Mouse (Mus musculus): ENCODE measurements around the gene Pdx1. TPM values are rescaled to one million over a fixed set of nuclear protein-coding genes. Genes with fewer than 3 reads are reported as not detected.

The Pdx1 gene
- total RNA-seq, 2 experiments from 2014 or later = not detected

GRCm38 (mm10) chr5:147306638-147307397 is 37.1 kb downstream of the Pdx1 start, which contains the start of gene Cdx2:
Gene Cdx2, minus strand, starts transcription at chr5:147307270.
- no peak for DNase-seq
- intact Hi-C loops (cut with DNase I) = no loop called here

GRCm38 (mm10) chr5:147307398-147307785 is 37.6 kb downstream of the Pdx1 start:
- no peak for DNase-seq
- intact Hi-C loops (cut with DNase I) = no loop called here

DNA sequence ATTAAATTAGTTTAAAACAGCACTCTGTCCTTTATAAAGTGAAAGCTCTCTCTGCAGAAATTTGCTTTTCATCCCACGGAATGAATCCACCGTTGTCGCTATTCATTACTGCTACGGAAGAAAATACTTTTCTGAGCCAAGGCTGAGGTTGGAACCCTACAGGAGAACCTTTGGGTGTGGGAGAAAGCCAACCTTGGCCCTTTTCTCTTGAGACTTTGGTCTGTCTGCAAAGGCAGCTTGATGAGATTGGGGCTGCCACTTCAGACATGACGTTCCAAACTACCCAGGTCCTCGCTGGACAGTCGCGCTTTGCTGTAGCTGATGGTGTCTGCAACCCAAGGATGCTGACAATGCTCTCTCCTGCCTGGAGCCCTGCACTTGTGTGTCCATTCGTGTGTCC is 38.7 kb downstream of the Pdx1 start:
- intact Hi-C loops (cut with DNase I) = no loop called here
- DNase-seq = no peak

DNA sequence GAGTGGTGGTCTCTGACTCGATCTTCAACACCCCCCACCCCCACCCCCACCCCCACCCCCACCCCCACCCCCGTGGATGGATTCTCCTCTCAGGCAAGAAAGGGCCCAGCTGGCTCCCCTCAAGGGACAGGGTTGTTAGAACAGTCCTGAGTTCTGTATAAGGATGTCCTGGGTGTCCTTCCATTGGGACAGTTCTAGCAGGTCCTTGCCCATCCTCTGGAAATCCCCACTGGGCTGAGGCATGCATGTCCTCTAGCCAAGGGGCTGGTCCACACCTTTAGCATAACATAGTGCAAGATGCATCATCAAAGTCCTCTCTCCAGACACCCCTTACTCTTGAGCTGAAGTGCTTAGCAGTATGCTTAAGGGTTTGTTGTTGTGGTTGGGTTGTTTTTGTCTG is 40.0 kb downstream of the Pdx1 start:
- no peak for DNase-seq
- intact Hi-C loops (cut with DNase I) = no loop called here

GRCm38 (mm10) chr5:147312830-147313685 is 43.3 kb downstream of the Pdx1 start:
- intact Hi-C loops (cut with DNase I) = no loop called here
- no peak for DNase-seq

GRCm38 (mm10) chr5:147314646-147315431 is 45.1 kb downstream of the Pdx1 start:
- intact Hi-C loops (cut with DNase I) = no loop called here
- DNase-seq = peak; percentile 29

GRCm38 (mm10) chr5:147315432-147316075 is 45.8 kb downstream of the Pdx1 start:
- no peak for DNase-seq
- intact Hi-C loops (cut with DNase I) = no loop called here

DNA sequence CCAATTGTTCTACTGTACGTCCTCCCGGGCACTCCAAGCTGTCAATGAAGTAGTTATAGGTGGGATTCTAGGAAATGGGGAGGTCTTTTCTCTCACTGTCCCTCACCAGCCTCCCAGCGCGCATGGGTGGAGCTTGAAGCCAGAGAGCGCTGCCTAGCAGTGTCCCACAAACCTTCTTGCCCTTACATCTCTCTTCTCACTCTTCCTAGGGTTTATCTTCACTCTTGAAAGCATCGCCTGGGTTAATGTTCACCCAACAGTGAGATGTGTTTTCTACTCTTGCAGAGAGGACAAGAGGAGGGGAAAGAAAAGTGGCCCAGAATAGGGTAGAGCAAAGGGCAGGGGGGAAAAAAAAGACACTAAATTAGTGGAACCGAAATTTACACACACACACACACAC is 47.6 kb downstream of the Pdx1 start:
- no peak for DNase-seq
- intact Hi-C loops (cut with DNase I) = no loop called here

GRCm38 (mm10) chr5:147317991-147318390 is 48.2 kb downstream of the Pdx1 start:
- no peak for DNase-seq
- intact Hi-C loops (cut with DNase I) = loop anchor here (2.0 kb wide), 1 partner anchor 403 kb away; no protein-coding TSS in a partner anchor

DNA sequence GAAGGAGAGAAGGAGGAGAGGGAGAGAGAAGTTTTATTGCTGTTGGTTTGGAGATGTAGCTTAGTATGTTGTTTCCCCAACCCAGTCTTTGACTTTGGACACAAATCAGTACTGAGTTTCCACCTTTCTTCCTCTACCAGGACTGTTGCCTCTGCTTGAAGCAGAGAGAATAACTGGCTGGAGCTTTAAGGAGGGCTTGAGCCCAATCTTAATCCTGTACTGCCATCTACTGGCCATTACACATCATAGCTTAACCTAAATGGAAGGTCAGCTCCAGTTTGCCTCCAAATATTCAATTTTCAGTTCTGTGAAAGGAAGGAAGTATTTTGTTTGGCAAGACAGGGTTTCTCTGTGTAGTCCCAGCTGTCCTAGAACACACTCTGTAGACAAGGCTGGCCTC is 49.9 kb downstream of the Pdx1 start:
- intact Hi-C loops (cut with DNase I) = loop anchor here (2.0 to 10.0 kb wide), 2 partner anchors 405 to 525 kb away; no protein-coding TSS in a partner anchor
- DNase-seq = no peak

GRCm38 (mm10) chr5:147322183-147322582 is 52.4 kb downstream of the Pdx1 start, which contains the start of gene Urad:
Gene Urad, minus strand, starts transcription at chr5:147322440.
- intact Hi-C loops (cut with DNase I) = loop anchor here (10.0 kb wide), 1 partner anchor 523 kb away; no protein-coding TSS in a partner anchor
- no peak for DNase-seq

DNA sequence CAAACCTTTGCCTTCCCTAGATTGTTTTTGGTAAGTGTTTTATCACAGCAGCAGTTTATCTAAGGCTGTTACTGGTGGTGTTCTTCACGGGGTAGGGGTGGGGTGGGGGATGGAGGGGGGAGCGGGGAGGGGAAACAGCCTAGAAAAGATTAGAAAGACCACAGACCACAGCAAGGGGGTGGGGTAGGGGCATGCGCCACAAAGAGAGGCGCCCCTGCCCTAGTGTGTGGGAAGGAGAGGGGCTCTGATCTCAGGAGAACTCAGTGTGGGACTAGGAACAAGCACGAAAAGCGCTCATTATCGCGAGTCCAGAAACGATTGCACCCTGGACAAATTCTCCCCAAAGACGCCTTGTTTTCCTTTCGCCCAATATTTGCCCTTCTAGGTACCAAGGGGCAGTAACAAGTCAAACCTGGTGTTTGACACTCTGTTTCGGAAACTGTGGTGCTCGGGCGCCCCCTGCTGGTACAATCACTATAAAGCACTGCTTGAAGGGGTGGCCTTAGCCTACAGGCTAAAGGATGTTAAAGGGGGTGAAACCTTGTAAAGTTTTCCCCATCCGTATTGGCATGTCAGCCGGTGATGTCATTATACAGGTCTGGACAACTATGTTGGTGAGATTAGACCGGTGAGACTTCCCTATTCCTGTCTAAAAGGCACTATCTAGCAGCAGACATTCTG is 53.6 kb downstream of the Pdx1 start:
- intact Hi-C loops (cut with DNase I) = loop anchor here (10.0 kb wide), 1 partner anchor 521 kb away; no protein-coding TSS in a partner anchor
- DNase-seq = peak; percentile 76

Small RNA genes lying within 50 kb of the gene (microRNA-seq; reads per million reads assigned to microRNA genes)
- not detected for gene Mir7k

Other genes with a start within 250 kb of the Pdx1 start
- 10 to 100 TPM in 1 of 2 experiments, 1 to 10 TPM in 1; 9.7 to 10.7 TPM for gene Lnx2, start 193.4 kb upstream of the Pdx1 start, total RNA-seq (2021)
- 10 to 100 TPM; 93.0 to 96.0 TPM for gene Polr1d, start 192.9 kb upstream of the Pdx1 start, total RNA-seq (2021)
- gene Gsx1, start 81.3 kb upstream of the Pdx1 start, total RNA-seq (2021) = 1 to 10 TPM; 1.3 to 1.8 TPM
- gene Cdx2, start 37.3 kb downstream of the Pdx1 start, total RNA-seq (2021) = not detected
- gene Urad, start 52.5 kb downstream of the Pdx1 start, total RNA-seq (2021) = not detected
- under 1 TPM; 0.42 to 0.64 TPM for gene Flt3, start 130.5 kb downstream of the Pdx1 start, total RNA-seq (2021)
- 100 to 1,000 TPM in 1 of 2 experiments, 10 to 100 TPM in 1; 90.3 to 107 TPM for gene Pan3, start 160.2 kb downstream of the Pdx1 start, total RNA-seq (2021)